Mouse (Mus musculus) B cell, adult 2 months (primary cell): ENCODE results near the gene Kcnk3.

Experiments used
- DNase-seq, 2 experiments: peaks; one replicate each; pipeline ENCODE4 v3.0.0; 2022

Kcnk3 gene

DNA sequence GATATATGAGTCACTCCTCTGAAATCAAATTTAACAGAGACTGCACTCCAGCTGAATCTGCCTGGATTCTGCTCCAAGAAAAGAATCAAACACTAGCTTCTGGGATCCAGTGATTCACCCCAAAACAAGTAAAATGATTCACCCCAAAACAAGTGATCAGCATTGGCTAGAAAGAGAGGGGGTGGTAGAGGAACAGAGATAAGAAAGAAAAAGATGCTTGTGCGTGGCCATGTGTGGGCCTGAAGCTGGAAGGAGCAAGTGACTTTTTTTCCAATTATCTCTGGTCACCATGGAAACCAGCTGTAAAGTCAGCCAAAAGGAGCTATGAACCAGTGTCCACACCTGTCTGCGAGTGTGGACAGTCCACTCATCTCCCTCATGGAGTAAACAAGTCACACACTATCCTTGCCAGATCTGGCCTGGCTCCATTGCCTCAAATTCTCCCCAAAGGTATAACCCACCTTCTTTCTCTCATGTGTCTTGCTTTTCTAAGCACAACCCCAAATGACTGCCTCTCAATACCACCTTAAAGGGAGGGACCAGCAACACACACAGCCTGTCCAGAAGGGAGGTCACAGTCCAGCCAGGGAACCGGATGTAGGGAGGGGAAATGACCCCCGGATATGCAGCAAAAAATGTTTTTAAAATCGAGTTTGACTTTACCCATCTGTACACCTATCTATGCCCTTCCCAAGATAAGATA is 55.7 kb downstream of the Kcnk3 start:
- no peak for DNase-seq

DNA sequence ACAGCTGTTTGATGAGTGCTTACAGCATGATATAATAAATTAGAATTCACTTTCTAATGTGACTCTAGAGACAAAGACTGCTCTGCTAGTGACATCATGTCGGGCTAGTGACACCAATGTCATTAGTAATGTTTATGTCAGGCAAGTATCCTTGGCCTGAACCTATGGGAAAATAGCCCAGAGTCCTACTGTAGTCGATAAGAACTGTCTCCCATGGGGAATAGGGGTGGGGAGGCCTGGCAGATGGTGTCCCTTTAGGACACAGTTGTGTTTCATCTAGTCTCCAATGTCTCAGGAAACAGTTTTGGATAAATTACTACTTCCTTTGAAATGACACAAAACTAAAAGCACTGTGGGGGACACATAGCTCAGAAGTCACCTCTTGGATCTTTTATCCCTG is 58.1 kb downstream of the Kcnk3 start:
- no peak for DNase-seq

DNA sequence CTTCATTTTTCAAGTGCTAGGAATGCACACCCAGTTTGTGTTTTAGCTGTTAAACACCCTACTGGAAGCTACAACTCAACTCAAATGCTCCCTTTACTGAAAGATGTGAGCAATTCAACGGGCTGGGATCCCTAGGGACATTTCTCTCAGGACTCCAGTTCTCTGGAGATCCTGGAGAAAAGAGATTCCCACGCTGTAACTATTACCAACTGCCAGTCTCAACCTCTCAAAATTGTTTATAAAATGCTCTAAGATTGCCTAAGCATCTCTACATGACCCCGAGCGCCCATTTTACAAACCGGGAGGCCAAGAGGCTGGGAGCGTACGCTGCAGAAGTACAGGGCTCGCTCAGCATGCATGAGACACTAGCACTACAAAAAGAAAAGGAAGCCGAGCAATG is 59.4 kb downstream of the Kcnk3 start:
- no peak for DNase-seq

DNA sequence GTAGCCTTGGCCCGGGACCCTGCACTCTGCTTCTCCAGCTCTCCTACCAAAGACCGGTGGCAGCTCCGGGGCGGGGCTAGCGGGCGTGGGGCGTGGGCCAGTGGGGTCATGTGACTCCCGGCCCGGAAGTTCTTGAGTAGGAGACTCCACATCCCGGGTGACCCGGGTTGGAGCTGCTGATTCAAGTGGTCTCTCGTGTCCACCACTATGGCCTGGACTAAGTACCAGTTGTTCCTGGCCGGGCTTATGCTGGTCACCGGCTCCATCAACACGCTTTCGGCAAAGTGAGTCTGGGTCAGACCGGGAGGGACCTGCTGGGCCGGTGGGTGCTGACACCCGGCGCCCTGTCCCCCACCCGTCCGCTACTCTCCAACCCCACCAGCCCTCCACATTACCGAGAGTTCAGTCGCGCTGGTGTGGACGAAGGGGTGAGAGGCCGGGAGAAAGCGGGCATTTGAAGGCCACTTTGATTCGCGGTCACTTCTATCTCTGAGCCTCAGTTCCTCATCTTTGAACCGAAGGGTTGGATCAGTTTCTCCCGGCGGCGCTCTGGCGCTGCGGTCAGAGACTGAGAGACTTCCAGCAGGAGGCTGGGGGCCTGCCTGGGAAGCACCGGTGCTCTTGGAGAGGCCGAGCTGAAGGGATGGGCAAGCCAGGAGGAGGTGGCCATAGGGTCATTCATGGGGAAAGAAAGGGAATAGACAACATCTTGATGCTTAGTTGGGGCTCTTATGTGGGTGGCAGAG is 60.0 kb downstream of the Kcnk3 start, which contains the start of gene Slc35f6:
Gene Slc35f6, plus strand, starts transcription at position 119 of the 746 bp plus-strand sequence.
- DNase-seq, result peak; percentile 94 to 96

DNA sequence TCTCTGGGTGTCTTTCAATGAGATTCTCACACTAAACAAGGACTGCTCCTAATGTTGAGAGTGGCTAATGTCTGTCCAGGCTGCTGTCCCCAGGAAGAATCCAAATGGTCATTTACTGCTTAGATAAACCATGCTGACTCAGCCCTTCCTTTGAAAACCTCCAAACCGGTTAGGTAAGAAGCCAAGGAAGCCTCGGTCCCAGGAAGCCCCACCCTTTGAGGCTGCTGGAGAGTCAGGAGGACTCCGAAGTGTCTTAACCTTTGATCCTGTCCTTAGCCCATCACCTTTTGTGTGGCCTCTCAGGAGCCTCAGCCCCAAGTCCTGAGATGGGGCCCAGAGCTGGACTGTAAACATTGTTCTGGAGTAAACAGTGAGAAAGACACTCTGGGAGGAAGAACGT is 61.6 kb downstream of the Kcnk3 start:
- no peak for DNase-seq

DNA sequence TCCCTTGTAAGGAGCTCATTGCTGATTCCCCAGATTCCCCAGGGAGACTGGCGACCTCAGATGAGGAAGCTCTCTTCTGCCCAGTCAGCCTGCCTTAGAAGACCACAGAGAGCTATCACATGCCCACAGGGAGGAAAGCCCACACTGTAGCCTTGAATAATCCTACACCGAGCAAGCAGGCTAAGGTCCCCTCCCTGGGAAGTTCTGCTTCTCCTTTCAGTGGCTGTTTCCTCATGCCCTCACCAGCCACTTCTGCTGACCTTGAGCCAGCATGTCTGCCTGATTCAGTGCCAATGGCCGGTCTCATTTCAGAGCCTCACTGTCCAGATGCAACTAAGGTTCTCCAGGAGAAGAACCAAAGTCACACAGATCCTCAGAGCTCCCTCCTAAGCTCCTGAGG is 62.8 kb downstream of the Kcnk3 start:
- no peak for DNase-seq

DNA sequence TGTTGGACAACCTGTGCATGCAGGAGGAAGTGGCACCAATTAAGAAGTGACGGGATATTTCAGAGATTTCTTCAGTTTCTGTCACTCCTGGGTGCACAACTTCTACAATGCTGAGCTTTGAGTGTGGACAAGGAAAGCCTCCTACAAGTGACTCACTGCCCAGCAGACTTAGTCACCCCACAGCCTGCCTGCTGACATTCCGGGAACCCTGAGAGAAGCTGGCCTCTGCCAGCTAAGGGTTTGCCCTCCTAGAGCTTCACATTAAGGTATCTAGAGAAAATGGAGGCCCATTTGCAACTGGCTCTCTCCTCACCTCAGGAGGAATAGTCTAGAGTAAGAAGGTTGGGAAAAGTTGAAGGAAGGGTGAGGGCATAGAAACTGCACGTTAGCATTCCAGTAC is 63.6 kb downstream of the Kcnk3 start:
- no peak for DNase-seq

DNA sequence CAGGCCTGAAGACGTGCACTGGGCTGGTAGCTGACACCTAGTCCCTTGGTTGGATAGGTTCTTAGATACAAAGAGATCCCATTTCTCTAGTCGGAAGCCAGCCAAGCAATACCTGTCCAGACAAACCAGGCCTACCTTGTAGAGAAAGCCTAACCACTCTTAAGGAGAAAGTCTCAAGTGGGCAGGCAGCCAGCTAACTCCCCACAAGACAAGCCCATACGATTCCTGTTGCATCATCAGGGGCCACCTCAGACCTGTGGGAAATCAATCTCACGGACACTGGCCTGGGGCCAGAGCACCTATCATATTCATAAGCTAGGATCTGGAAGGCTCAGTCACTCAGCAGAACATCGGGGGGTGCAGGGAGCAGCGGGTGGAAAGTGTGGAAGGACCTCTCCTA is 65.3 kb downstream of the Kcnk3 start:
- DNase-seq, result no peak

DNA sequence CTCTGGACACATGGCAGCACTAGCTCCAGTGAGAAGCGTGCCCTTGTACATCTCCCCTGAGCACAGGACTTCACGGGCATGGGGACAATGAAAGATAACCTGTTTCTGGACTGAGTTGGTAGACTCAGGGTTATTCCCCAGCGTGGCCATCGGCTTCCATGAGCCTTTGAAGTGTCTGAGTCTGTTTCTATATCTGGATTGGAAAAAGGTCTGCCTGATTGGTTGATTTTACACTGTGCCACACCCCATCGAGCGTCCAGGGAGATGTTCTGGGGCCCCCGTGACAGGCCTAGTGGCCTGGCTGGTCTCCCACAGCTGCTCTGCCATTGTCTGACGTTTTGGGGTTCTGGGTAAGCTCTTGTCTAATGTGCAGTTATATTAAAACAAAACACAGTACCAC is 67.1 kb downstream of the Kcnk3 start:
- no peak for DNase-seq

DNA sequence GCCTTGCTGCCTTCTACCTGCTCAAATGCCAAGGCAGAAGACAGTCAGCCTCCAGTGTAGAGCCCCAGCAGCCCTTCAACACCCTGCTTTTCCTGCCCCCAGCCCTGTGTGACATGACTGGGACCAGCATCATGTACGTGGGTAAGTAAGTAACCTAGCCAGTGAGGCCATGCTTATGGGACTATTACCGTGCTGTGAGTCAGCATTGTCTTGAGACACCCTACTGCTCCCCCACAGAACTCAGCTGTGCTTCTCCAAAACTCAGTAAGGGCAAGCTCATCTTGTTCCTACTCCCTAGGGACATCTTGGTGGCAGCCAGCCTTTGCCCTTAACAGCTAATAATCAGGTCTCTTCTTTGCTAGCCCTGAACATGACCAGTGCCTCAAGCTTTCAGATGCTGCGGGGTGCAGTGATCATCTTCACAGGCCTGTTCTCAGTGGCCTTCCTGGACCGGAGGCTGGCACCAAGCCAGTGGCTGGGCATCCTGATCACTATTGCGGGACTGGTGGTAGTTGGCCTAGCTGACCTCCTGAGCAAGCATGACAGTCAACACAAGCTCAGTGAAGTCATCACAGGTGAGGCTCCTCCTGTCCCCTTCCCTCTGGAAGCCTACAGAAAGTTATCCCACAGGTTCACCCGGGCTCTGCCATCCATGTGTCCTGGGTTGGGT is 67.7 kb downstream of the Kcnk3 start:
- no peak for DNase-seq

DNA sequence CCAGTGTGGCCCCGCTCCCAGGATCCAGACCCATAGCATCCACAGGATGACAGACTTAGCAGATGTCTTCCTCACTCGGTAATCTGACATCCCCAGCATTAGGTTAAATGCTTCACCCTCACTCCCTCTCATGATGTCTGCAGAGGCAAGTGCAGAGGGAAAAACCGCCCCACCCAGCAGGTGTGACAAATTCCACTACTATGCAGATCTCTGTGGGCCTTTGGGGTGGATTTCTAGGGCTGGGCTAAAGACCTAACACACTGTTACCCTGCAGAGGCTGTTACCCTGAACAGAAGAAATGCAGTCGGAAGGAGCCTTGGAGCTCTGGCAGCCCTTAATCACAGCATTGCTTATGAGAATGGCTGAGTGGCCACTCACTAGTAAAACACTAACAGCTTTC is 71.1 kb downstream of the Kcnk3 start:
- DNase-seq, result no peak

DNA sequence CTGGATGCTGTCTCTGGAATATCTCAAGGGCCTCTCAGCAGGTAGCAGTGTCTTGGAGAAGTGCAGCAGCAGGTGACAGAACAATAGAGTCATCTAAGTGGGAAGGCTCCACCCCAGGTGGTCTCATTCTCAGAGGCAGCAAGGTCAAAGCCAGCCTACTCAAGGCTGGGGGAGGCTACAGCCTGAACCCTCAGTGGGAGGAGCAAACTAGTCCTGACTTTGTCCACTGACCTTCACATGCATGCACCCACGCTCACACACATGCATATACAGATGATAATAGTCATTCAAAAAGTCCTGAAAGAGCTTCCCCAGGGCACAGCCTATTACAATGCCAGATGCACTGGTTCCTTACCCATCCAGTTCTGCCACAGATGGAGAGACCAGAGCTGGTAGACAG is 72.3 kb downstream of the Kcnk3 start:
- no peak for DNase-seq

DNA sequence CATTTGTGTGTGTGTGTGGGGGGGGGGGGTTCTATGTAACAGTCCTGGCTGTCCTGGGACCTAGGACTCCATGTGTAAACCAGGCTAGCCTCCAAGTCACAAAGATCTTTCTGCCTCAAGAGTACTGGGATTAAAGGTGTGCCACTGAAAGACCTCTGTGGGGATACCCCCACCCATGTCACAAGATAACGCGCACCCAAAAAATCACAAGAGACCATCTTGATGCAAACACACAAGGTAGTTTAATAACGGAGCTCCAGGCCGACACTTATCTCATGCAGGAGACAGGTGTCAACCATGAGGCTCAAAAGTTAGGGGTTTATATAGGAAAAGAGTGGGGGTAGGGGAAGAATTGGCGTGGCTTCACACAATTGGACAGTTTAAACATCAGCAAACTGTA is 72.8 kb downstream of the Kcnk3 start:
- no peak for DNase-seq

DNA sequence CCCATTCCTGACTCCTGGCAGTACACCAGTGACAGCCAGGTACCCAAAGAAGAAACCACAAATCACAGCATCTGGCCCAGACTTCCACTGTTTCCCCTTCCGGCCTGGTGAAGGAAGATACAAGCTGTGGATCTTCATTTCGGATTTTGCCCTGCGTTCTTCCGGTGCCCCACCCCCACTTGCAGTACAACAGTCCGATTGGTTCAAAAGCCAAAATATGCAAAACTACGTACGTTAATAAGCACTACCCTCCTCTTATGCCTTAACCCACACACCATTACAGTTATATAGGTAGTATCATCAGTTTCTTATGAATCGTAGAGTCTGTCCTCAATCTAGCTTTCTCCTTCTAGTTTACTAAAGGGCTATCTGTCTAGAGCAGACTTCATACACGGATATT is 77.4 kb downstream of the Kcnk3 start:
- no peak for DNase-seq

DNA sequence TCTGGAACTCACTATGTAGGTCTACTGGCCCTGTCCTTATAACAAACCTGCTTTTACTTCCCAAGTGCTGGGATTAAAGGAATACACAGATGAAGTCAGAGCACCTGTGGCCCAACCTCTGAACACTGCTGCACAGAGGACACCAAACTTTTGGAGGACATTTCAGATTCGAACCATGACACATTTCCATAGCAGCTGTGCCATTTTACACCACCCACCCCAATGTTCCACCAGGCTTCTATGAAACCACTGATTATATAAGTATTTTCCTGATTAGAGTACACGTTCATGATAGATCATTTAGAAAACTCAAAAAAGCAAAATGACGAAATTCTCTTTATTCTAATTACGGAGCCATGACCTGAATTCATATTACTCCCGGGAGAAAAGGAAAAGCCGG is 78.0 kb downstream of the Kcnk3 start:
- DNase-seq, result peak in 1 of 2 experiments; percentile 44

DNA sequence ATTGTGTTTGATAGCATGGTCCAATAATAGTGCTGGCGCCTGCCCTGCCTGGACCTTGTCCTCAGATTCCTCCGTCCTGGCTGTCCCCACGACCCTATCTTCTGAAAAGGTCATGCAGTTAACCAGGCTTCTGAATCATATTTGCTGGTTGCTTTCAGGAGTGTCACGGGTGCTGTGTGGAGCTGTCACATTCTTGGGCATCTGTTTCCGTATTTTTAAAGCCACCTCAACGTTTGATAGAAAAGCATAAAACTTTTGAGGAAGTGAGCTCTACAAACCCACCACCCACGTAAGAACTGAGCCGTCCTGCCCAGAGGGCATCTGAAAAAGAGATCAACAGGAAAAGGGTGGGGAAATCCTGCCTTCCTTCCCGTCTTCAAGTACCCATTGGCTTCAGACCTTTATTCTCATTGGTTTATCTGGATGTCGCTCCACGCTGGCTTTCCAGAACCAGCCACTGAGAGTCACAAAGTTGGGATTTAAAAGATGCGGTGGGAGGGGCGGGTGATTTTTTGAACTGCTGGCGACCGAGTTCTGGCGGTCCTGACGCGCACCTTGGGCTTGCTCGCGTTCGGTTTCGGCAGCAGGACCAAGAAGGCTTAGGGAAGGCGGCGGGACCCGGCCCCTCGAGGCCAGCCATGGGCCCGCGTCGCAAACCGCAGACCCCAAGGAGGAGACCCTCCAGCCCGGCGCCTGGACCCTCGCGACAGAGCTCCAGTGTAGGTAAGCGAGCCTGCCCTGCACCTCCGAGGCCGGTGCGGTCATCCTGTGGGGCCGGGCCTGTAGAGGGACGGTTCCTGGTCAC is 78.6 kb downstream of the Kcnk3 start, which contains the start of gene Cenpa:
Gene Cenpa, plus strand, starts transcription at position 387 of the 805 bp plus-strand sequence.
- peak; percentile 86 to 89 for DNase-seq

DNA sequence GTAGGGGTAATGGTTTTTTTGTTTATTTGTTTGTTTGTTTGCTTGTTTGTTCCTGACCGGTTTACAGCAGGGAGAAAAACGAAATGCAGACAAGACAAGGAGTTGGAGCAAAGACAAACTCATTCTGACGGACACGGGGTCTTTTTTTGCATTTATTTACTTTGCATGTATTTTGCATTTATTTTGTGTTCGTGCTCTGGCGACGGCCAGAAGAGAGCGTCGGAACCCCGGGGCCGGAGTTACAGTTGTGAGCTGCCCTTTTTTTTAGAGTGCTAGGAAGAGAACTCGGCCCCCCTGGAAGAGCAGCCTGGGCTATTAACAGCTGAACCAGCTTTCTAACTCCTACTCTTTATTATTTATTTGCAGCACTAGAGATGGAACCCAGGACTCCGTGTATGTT is 79.2 kb downstream of the Kcnk3 start:
- DNase-seq, result peak in 1 of 2 experiments; percentile 39

DNA sequence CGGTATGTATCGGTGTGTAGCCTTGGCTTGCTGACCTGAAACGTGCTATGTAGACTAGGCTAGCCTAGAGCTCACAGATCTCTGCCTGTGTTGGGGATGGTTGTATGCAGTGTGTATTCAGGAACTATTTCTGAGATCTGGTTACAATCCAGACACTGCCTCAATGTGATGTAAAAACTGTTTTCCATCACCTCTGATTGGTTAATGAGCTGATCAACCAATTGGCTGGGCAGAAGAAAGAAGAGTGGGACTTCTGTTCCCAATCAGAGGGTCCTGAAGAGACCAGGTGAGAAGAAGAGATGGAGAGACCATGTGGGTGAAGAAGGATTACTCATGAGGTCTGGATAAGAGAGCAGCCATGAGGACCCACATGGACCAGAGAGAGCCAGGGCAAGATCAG is 79.7 kb downstream of the Kcnk3 start:
- DNase-seq, result no peak

DNA sequence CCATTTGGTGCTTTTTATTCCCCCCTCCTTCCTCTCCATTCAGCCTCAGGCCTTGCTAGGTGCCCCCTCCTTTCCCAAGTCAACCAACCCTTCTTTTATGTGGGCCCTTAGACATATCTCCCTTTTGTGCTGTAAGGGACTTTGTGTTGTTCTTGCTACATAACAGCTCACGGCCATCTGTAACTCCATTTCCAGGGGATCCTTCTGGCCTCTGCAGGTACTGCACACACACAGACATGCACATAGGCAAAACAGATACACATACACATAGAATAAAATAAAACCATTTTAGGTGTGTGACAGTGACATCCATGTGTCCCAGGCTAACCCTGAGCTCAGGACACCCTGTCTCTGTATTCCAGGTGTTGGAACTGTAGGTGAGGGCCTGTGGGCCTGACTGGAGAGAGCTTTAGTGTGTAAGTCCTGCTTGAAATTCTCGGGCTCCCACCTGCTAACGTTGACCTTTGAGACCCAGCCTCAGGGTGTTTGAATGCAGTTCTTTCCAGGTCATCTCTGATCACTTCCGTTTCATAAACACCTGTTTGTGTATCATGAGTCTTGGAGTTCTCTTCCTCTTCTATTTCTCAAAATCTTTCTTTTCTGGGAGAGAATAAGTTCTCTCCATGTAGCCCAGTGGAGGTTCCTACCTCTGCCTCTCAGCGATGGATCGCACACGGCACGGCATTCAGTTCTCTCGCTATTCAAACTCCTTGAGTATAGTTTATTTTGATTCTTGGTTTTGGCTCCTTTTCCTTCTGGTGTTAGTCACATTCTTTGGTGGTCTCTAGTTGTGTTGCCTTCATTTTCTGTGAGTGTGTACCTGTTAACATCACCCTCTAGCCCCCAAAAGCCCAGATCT is 80.9 kb downstream of the Kcnk3 start:
- peak in 1 of 2 experiments; percentile 37 for DNase-seq

DNA sequence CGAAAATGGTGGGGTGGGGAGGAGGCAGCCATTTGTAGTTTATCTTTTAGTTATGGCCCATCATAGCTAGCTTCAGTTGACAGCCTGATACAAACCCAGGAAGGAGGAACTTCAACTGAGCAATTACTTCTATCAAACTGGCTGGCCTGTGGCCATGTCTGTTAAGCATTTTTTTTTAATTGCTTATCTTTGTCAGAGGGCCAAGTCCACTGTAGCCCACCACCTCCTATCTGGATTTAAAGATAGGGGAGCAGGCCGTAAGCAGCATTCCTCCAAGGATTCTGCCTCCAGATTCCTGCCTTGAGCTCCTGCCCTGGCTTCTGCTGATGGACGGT is 81.5 kb downstream of the Kcnk3 start:
- DNase-seq, result no peak

DNA sequence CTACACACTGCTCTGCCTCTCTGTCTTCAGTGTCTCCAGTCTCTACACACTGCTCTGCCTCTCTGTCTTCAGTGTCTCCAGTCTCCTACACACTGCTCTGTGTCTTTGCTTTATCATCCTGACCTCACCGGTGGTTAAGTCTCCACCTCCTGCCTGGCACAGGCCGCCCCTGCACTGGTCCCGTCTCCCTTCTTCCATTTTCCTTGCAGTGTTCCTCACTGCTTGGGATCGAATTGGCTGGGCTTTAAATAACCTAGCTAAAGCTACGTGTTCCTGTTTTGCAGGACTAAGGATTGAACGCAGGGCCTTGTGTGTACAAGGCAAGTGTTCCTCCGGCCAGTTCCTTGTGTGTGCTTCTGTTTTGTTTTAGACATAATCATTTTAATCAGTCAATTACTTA is 82.1 kb downstream of the Kcnk3 start:
- DNase-seq, result no peak

DNA sequence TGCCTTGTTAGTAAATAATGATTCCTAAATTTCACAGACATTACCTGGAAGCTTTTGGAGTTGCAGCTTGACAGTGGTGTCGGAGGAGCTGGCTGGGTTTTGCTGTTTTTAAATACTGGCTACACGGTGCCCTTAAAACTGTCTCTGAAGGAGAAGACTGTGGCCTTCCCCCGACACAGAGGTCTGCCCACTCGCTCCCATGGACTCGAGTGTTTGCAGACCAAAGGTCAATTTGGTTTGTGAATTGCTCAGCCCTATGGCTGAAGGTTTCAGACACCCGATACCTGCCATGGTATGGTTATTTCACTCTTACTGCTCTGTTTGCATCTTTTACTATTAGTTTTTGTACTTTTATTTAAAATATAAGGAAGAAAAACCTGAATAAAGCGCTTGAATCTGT is 86.0 kb downstream of the Kcnk3 start:
- no peak for DNase-seq
